Mouse (Mus musculus): Measurements from ENCODE around the gene Cdh3.

GRCm38 (mm10) chr8:106518763-106519162 lies 8.1 kb downstream of the Cdh3 start:
- TF ChIP-seq CTCF (conservative IDR thresholded peaks at IDR 0.05; ENCODE audit: low read length) (no peak), NANOG (IDR thresholded peaks at IDR 0.05; ENCODE audit: borderline replicate concordance, low read length) (no peak), POU5F1 (IDR thresholded peaks at IDR 0.05; ENCODE audit: borderline replicate concordance, low read length) (no peak)
